Mouse (Mus musculus) forebrain, embryonic 14.5 days (tissue): ENCODE data around the gene Pfdn5. TPM values are rescaled to one million over a fixed set of nuclear protein-coding genes. Genes with fewer than 3 reads are reported as not detected.

Experiments used
- ATAC-seq: fragments of 200-750 bp; cut with Nextera tagmentation; 2 replicates; pipeline ENCODE4 v1.8.0; 2017; ENCODE audit warnings: mild to moderate bottlenecking, moderate library complexity
- DNase-seq: peaks from one replicate; pipeline ENCODE4 v3.0.0-alpha.2; 2015; ENCODE audit warnings: low spot score
- H3K27ac ChIP-seq: fragments of 300-500 bp; sonication (generic); 2 replicates; pipeline ENCODE4 v1.5.1; 2014; ENCODE audit warnings: low read depth, mild to moderate bottlenecking, control low read depth, low read length, moderate library complexity
- H3K27me3 ChIP-seq: fragments of 300-500 bp; sonication (generic); replicated peaks from 2 replicates; pipeline ENCODE4 v1.6.1; 2014; ENCODE audit warnings: low read length, control low read depth, mixed read lengths; ENCODE audit not compliant: control insufficient read depth, insufficient read depth
- H3K36me3 ChIP-seq: fragments of 300-500 bp; sonication (generic); 2 replicates; pipeline ENCODE4 v1.6.1; 2014; ENCODE audit warnings: low read length, control low read depth; ENCODE audit not compliant: control insufficient read depth, insufficient read depth
- H3K4me1 ChIP-seq: fragments of 300-500 bp; sonication (generic); 2 replicates; pipeline ENCODE4 v1.6.1; 2014; ENCODE audit warnings: antibody characterized with exemption, low read length, control low read depth; ENCODE audit not compliant: control insufficient read depth, insufficient read depth
- H3K4me2 ChIP-seq: fragments of 300-500 bp; sonication (generic); 2 replicates; pipeline ENCODE4 v1.6.1; 2014; ENCODE audit warnings: mild to moderate bottlenecking, control low read depth, low read length
- H3K4me3 ChIP-seq: fragments of 300-500 bp; sonication (generic); 2 replicates; pipeline ENCODE4 v1.5.1; 2014; ENCODE audit warnings: low read depth, low read length, control low read depth
- H3K9ac ChIP-seq: fragments of 300-500 bp; sonication (generic); 2 replicates; pipeline ENCODE4 v1.6.1; 2014; ENCODE audit warnings: mild to moderate bottlenecking, low read length, control low read depth, moderate library complexity
- H3K9me3 ChIP-seq: fragments of 300-500 bp; sonication (generic); replicated peaks from 2 replicates; pipeline ENCODE4 v1.6.1; 2016; ENCODE audit warnings: low read length, control low read depth, mixed read lengths; ENCODE audit not compliant: control insufficient read depth
- WGBS: fragments of 180-500 bp; shearing (Covaris S2); extraction: QIAGEN DNeasy Blood & Tissue Kit; methylation state at CpG from one replicate; pipeline ENCODE4 v1.1.7; 2014; 5-methylcytosine and 5-hydroxymethylcytosine counted together
- polyA plus RNA-seq: library from polyadenylated mRNA; unstranded; fragments of >200 nt; fragmentation: Nextera tagmentation; extraction: Ambion mirVana; gene quantifications from 2 replicates; pipeline ENCODE4 v1.2.1, GENCODE M21; 2014

Gene Pfdn5
- polyA plus RNA-seq, 1 experiment from 2014 or later, result 642 TPM

- H3K27me3 ChIP-seq, result no peaks in the 10 kb centered on the region
- peaks cover 7% of the 10 kb centered on the region; the same call in 1 of the 2 replicates for H3K4me1 ChIP-seq
- no peak overlapping the region for H3K9ac ChIP-seq
- WGBS, result 81% methylated on average over 4 of the region's 4 CpGs
- peaks cover 29% of the 10 kb centered on the region for H3K36me3 ChIP-seq
- no peak overlapping the region for H3K4me3 ChIP-seq
- ATAC-seq (no peak), DNase-seq (no peak)
- H3K9me3 ChIP-seq, result no peaks in the 10 kb centered on the region
- H3K27ac ChIP-seq, result no peak overlapping the region
- H3K4me2 ChIP-seq, result no peak overlapping the region
These were observed 20.5 kb downstream of the Pfdn5 start for GRCm38 (mm10) chr15:102346444-102346843.

DNA sequence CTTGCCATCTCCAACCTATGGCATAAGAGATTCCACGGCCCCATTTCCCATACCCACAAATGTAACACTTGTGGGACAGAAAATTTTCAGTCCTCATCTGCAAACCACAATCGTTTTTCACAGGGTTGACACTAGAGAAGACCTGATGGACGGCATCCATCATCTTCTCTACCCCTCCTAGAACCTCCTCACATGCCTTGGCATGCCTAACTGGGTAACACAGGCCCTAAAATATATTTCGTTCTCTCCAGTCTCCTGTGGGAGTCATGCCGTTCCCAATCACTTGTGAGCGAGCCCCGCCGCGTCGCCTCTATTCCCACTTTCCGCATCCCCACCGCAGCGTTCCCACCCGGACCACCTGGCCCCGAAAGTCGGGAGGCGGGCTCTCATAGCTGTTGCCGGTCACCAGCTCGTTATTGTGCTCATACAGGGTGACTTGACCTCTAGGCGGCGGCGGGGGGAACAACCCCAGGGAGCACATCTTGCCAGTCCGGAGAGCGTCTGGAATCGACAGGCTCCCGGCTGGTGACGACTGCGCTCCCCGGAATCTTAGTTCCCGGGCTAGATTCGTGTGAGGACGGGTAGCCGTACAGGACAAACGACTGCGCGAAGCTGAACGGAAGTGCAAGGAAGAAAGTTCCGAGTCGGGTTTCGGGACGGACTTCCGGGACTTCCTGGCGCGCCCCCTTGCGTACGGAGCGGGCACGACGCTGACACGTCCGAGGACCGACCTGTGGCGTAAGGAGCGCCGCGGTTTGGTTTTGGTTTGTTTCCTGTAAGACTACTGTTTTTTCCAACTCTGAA is 24.4 kb downstream of the Pfdn5 start, which contains the start of gene Aaas:
Gene Aaas (minus strand): TSS at position 634 of the 804 bp plus-strand sequence.
- Histone ChIP-seq H3K36me3 (peaks cover 14% of the 10 kb centered on the region), H3K27me3 (no peaks in the 10 kb centered on the region), H3K9me3 (no peaks in the 10 kb centered on the region), H3K4me3 (peak within 1 kb of the TSS; percentile 59), H3K27ac (no peak within 1 kb of the TSS), H3K4me2 (peak within 1 kb of the TSS; percentile 90), H3K9ac (peak within 1 kb of the TSS; percentile 73), H3K4me1 (peaks cover 7% of the 10 kb centered on the region; the same call in 1 of the 2 replicates)
- under 1% methylated on average over 56 of the region's 56 CpGs for WGBS
- ATAC-seq (peak; percentile 94), DNase-seq (peak; percentile 98)

GRCm38 (mm10) chr15:102350942-102351291 is 25.0 kb downstream of the Pfdn5 start:
- Histone ChIP-seq H3K4me3 (peak overlapping the region; percentile 59), H3K9me3 (no peaks in the 10 kb centered on the region), H3K27ac (no peak overlapping the region), H3K9ac (peak overlapping the region; percentile 73), H3K4me2 (peak overlapping the region; percentile 90), H3K4me1 (peaks cover 7% of the 10 kb centered on the region; the same call in 1 of the 2 replicates), H3K27me3 (0 out of 2 replicates have a peak, but pooled peaks cover 3% of the 10 kb centered on the region), H3K36me3 (peaks cover 9% of the 10 kb centered on the region; the same call in 1 of the 2 replicates)
- WGBS, result 8% methylated on average over 11 of the region's 11 CpGs
- DNase-seq, result no peak
- peak; percentile 29 for ATAC-seq

- peaks cover 15% of the 10 kb centered on the region; the same call in 1 of the 2 replicates for H3K27me3 ChIP-seq
- WGBS, result 58% methylated on average over 2 of the region's 2 CpGs
- H3K4me2 ChIP-seq, result no peak overlapping the region
- H3K27ac ChIP-seq, result no peak overlapping the region
- DNase-seq (no peak), ATAC-seq (no peak)
- no peaks in the 10 kb centered on the region for H3K36me3 ChIP-seq
- H3K9me3 ChIP-seq, result no peaks in the 10 kb centered on the region
- no peak overlapping the region for H3K9ac ChIP-seq
- H3K4me1 ChIP-seq, result peaks cover 7% of the 10 kb centered on the region; the same call in 1 of the 2 replicates
- H3K4me3 ChIP-seq, result no peak overlapping the region
These were observed 26.3 kb downstream of the Pfdn5 start for GRCm38 (mm10) chr15:102352177-102352576.

DNA sequence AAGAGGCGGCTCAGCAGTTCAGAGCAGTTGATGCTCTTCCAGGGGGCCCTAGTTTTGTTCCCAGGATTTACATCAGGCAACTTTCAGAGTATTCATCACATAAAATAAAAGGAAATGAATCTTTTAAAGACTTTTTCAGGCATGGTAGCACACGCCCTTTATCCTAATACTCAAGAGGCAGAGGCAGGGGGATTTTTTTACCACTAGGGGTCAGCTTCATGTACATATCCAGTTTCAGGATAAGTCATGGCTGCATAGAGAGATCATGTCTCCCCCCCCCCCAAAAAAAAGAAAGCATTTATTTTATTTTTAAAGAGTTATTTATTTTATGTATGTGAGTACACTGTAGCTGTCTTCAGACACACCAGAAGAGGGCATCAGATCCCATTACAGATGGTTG is 28.1 kb downstream of the Pfdn5 start:
- Histone ChIP-seq H3K9me3 (no peaks in the 10 kb centered on the region), H3K9ac (no peak overlapping the region), H3K4me3 (no peak overlapping the region), H3K27me3 (peaks cover 32% of the 10 kb centered on the region), H3K4me2 (no peak overlapping the region), H3K36me3 (no peaks in the 10 kb centered on the region), H3K27ac (no peak overlapping the region), H3K4me1 (peaks cover 11% of the 10 kb centered on the region; the same call in 1 of the 2 replicates)
- 80% methylated on average over 2 of the region's 2 CpGs for WGBS
- DNase-seq (no peak), ATAC-seq (no peak)

DNA sequence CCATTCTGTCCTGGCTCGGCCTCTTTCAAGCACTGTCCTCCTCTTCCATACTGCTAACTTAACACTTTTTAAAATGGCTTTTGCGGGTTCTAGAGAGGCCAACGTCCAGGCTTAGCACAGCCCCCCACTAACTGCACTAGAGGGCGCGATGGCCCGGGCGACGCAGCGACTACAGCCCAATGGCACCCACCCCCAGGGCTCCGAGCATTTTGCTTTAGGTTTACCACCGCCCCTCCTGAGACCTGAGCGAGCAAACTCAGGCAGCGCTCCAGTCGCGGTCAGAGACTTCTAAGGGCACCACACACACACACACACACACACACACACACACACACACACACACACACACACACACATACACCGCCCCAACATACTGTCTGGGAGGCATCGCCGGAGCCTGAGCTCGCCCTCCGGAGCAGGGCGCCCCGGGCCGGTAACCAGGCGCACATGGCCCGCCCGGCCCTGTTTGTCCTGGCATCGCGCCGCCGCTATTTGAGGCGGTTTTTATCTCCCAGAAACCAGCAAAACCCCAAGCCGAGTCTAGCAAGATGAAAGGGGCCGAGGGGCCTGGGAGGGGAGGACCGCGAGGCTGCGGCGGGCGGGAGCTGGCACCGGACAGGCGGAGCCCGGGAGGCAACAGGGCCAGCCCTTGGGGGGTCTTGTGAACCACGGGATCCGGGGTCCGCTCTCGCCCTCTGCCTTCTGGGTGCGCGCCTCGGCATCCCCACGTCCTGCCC is 29.4 kb downstream of the Pfdn5 start:
- H3K27me3 ChIP-seq, result peaks cover 32% of the 10 kb centered on the region
- H3K27ac ChIP-seq, result peak overlapping the region; percentile 48; the same call in 1 of the 2 replicates
- DNase-seq (peak; percentile 63), ATAC-seq (peak; percentile 55)
- peaks cover 6% of the 10 kb centered on the region; the same call in 1 of the 2 replicates for H3K4me1 ChIP-seq
- H3K4me3 ChIP-seq, result peak overlapping the region; percentile 49
- H3K9ac ChIP-seq, result peak overlapping the region; percentile 72
- H3K36me3 ChIP-seq, result no peaks in the 10 kb centered on the region
- H3K4me2 ChIP-seq, result peak overlapping the region; percentile 98
- under 1% methylated on average over 39 of the region's 49 CpGs for WGBS
- H3K9me3 ChIP-seq, result no peaks in the 10 kb centered on the region

- Histone ChIP-seq H3K4me2 (peak overlapping the region; percentile 98), H3K9me3 (no peaks in the 10 kb centered on the region), H3K4me3 (peak overlapping the region; percentile 49), H3K36me3 (no peaks in the 10 kb centered on the region), H3K27ac (peak overlapping the region; percentile 48; the same call in 1 of the 2 replicates), H3K27me3 (peaks cover 32% of the 10 kb centered on the region), H3K4me1 (peaks cover 6% of the 10 kb centered on the region; the same call in 1 of the 2 replicates), H3K9ac (peak overlapping the region; percentile 72)
- ATAC-seq (peak; percentile 28), DNase-seq (no peak)
- 2% methylated on average over 38 of the region's 38 CpGs for WGBS
These were observed 30.0 kb downstream of the Pfdn5 start for GRCm38 (mm10) chr15:102355871-102356441.

- no peak overlapping the region; the same call in 1 of the 2 replicates for H3K9ac ChIP-seq
These were observed 30.8 kb downstream of the Pfdn5 start for GRCm38 (mm10) chr15:102356501-102357325.

More at GRCm38 (mm10) chr15:102356501-102357325, 30.8 kb downstream of the Pfdn5 start:
- Histone ChIP-seq H3K27ac (no peak overlapping the region), H3K4me1 (0 out of 2 replicates have a peak, but pooled peaks cover 4% of the 10 kb centered on the region), H3K4me2 (peak overlapping the region; percentile 98), H3K36me3 (no peaks in the 10 kb centered on the region), H3K9me3 (no peaks in the 10 kb centered on the region), H3K27me3 (peaks cover 32% of the 10 kb centered on the region), H3K4me3 (0 out of 2 replicates have a peak overlapping the region, but pooled peaks have one; percentile 49)
- ATAC-seq (no peak), DNase-seq (no peak)
- whole genome bisulfite sequencing, result 31% methylated on average over 16 of the region's 16 CpGs
